Mouse (Mus musculus) adrenal gland, postnatal 36 days (tissue): Measurements from ENCODE around the gene Klhl9. TPM values are rescaled to one million over a fixed set of nuclear protein-coding genes. Genes with fewer than 3 reads are reported as not detected.

ENCODE experiments used
- DNase-seq, 2 experiments: peaks; one replicate each; pipeline ENCODE4 v3.0.0; 2021; ENCODE audit warnings: mixed read lengths in 1 of 2
- total RNA-seq, 2 experiments: library from RNA; stranded (reverse); gene quantifications; 2 replicates each; pipeline ENCODE4 v1.2.3; 2021

Gene Klhl9
- total RNA-seq, 2 experiments from 2014 or later = 82.5 to 89.7 TPM

DNA sequence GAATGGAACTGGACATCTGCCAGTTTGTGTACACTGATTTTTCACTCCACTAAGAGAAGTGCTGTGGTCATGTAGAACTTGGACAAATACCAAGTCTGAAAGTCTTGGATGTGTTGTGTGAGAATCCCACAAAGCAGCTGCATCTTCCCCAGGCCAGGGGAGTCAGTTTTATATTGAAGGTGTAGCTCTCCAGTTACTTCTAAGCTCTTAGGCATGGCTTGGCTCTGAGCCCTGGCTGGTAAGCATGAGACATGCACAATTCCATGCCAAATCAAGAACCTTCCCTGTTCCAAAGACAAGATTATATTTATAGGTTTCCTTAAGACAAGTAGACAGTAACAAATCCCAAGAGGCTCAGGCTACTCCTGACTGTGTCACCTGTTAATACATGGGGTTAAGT lies 7.2 kb downstream of the Klhl9 start:
- DNase-seq = peak; percentile 41 to 56

DNA sequence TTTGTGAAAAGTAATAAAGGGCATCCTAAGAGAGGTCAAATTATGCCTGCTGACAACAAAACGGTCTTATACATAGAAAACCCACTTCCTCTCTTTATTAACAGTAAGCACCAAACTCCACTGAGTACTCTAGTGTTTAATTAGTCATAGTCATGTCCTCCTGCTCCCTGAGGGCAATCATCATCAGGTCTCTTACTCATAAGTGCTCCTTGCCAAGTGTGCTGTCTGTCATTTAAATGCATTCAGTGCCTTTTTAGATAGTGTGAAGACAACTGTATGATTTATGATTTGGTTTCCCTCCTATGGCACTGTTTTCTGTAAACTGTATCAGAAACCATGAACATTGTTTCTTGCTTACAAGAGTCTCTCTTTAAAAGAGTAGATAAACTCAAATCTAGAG lies 8.0 kb downstream of the Klhl9 start:
- DNase-seq = peak; percentile 4 to 18

DNA sequence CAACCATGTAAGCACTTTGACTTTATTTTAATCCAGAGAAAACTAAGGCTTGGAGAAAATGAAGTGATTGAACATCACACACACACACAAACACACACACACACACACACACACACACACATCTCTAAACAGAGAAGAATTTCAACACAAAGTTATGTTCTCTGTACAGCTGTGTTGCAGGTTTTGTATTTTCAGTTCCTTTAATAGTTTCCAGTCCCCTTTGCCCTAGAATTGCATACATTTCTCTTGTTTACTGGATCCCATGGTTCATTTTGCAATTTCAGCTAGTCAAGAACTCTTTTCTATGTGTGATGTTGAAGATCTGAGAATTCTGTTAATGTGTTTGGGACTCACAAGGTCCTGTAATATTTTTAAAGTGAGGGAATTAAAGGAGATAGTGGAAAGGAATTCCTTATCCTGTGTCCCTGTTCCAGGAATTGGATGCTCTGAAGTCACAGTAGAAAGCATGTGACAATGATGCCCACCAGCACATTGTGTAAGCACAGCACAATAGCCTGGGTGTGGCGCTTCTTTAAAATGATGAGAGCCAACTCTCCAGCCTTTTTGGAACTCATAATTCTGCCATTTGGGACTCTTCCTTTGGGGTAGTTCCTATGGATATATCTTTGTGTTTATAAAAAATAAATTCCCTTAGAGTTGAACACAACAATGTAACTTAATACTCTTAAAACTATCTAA lies 15.0 kb downstream of the Klhl9 start:
- DNase-seq = no peak

- no peak for DNase-seq
These were observed 16.3 kb downstream of the Klhl9 start for GRCm38 (mm10) chr4:88705924-88706323.

- no peak for DNase-seq
These were observed 23.0 kb downstream of the Klhl9 start for GRCm38 (mm10) chr4:88699301-88699700.

- DNase-seq = no peak
These were observed 23.5 kb downstream of the Klhl9 start for GRCm38 (mm10) chr4:88698781-88699180.

- DNase-seq = no peak
These were observed 24.5 kb downstream of the Klhl9 start for GRCm38 (mm10) chr4:88697753-88698152.

GRCm38 (mm10) chr4:88697108-88697507 lies 25.2 kb downstream of the Klhl9 start:
- no peak for DNase-seq

- peak; percentile 75 to 83 for DNase-seq
These were observed 25.9 kb downstream of the Klhl9 start for GRCm38 (mm10) chr4:88696237-88696884.

DNA sequence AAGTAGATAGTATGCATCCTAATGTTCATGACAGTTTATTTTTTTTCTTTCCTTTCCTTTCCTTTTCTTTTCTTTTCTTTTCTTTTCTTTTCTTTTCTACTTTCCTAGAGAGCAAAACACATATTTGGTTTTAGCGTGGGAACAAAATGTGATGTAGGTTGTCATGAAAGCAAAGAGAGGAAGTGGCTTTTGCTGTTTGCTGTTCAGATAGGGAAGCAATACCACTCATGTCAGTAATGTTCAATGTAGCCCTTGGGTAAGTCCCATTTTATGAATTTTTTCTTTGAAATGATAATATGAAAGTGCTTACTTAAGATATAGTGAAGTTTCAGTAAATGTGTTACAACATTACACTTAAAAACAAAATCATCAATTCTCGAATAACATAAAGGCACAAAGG lies 28.9 kb downstream of the Klhl9 start:
- DNase-seq = no peak

- no peak for DNase-seq
These were observed 29.7 kb downstream of the Klhl9 start for GRCm38 (mm10) chr4:88692537-88692936.

GRCm38 (mm10) chr4:88691259-88691658 lies 31.0 kb downstream of the Klhl9 start, which contains the start of gene Ifnab:
Gene Ifnab, minus strand, starts transcription at chr4:88691359.
- no peak for DNase-seq

GRCm38 (mm10) chr4:88683812-88684211 lies 38.5 kb downstream of the Klhl9 start, which contains the start of gene Ifna2:
Gene Ifna2, minus strand, starts transcription at chr4:88683912.
- no peak for DNase-seq

DNA sequence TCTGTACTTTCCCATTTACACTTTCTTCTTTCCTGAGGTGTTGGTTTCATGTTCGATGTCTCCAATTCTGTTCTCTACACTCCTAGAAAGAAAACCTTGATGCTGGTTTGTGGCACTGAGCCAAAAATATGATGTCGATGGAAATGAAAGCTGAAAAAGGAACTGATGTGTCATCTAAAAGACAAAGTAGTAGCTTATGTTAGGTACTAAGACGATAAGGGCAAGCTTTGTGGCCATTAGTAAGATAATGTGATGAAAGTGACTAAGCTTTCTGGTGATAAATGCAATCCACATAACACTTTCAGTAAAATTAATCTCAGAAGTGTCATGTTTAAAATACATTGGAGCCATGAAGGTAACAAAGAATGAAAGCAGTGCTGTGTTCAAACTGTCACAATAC lies 40.9 kb downstream of the Klhl9 start:
- no peak for DNase-seq

DNA sequence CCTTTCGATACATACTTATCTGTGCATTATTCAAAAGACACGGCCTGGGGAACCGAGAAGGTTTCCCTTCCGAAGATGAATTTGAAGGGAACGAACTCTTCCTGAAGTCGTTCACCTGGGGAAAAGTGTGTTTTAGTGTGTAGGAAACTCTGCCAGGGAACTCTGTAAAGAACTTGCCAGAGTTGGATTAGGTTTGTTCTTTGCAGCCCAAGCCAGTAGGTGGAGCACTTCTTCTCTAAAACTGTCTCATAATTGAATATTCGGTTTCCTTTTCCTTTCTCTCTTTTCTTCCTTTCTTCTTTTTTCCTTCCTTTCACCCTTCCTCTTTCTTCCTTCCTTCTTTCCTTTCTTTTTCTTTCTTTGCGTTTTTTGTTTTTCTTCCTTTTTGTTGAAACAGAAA lies 41.9 kb downstream of the Klhl9 start:
- DNase-seq = peak in 1 of 2 experiments; percentile 23

- DNase-seq = no peak
These were observed 45.4 kb downstream of the Klhl9 start, which contains the start of gene Ifna16 for GRCm38 (mm10) chr4:88676824-88677223. Gene Ifna16, minus strand, starts transcription at chr4:88676924.

Other genes starting within 250 kb of the Klhl9 start
- gene Ifnb1, start 199.7 kb downstream of the Klhl9 start, total RNA-seq = not detected
- not detected for gene Ifna15, start 164.2 kb downstream of the Klhl9 start, total RNA-seq
- gene Ifna14, start 150.7 kb downstream of the Klhl9 start, total RNA-seq = not detected
- not detected for gene Ifna9, start 130.1 kb downstream of the Klhl9 start, total RNA-seq
- not detected for gene Ifna12, start 119.1 kb downstream of the Klhl9 start, total RNA-seq
- gene C87499, start 88.1 kb downstream of the Klhl9 start, total RNA-seq = not detected
- not detected for gene Ifna13, start 78.0 kb downstream of the Klhl9 start, total RNA-seq
- gene Ifna16, start 45.5 kb downstream of the Klhl9 start, total RNA-seq = not detected
- gene Ifna2, start 38.6 kb downstream of the Klhl9 start, total RNA-seq = not detected
- not detected for gene Ifnab, start 31.1 kb downstream of the Klhl9 start, total RNA-seq
- gene Gm26566, start 660 bp downstream of the Klhl9 start, total RNA-seq = under 1 TPM; 0.36 to 0.60 TPM
- not detected for gene Gm13271, start 32.4 kb upstream of the Klhl9 start, total RNA-seq
- under 1 TPM in 1 of 2 experiments, not detected in 1; 0.20 TPM for gene Gm13283, start 37.7 kb upstream of the Klhl9 start, total RNA-seq
- gene Gm13290, start 51.4 kb upstream of the Klhl9 start, total RNA-seq = not detected
- gene Gm13289, start 54.5 kb upstream of the Klhl9 start, total RNA-seq = not detected
- gene Gm13272, start 57.4 kb upstream of the Klhl9 start, total RNA-seq = not detected
- gene Ifnz, start 59.7 kb upstream of the Klhl9 start, total RNA-seq = under 1 TPM in 1 of 2 experiments, not detected in 1; 0.20 TPM
- gene Gm13276, start 63.2 kb upstream of the Klhl9 start, total RNA-seq = not detected
- gene Gm13277, start 66.2 kb upstream of the Klhl9 start, total RNA-seq = not detected
- not detected for gene Gm13278, start 69.1 kb upstream of the Klhl9 start, total RNA-seq
- not detected for gene Gm13275, start 72.0 kb upstream of the Klhl9 start, total RNA-seq
- gene Gm13279, start 74.9 kb upstream of the Klhl9 start, total RNA-seq = not detected
- not detected for gene Gm13285, start 77.2 kb upstream of the Klhl9 start, total RNA-seq
- not detected for gene Gm13287, start 80.8 kb upstream of the Klhl9 start, total RNA-seq
- gene Gm13288, start 83.1 kb upstream of the Klhl9 start, total RNA-seq = under 1 TPM in 1 of 2 experiments, not detected in 1; 0.10 TPM
- not detected for gene Ifna7, start 93.8 kb upstream of the Klhl9 start, total RNA-seq
- gene Ifna11, start 97.5 kb upstream of the Klhl9 start, total RNA-seq = not detected
- gene Ifna6, start 105.0 kb upstream of the Klhl9 start, total RNA-seq = not detected
- gene Ifna5, start 113.1 kb upstream of the Klhl9 start, total RNA-seq = not detected
- gene Ifna4, start 119.4 kb upstream of the Klhl9 start, total RNA-seq = not detected
- gene Ifna1, start 127.6 kb upstream of the Klhl9 start, total RNA-seq = not detected
- gene Ifne, start 157.7 kb upstream of the Klhl9 start, total RNA-seq = not detected